Mouse (Mus musculus): Measurements from ENCODE around the gene Kazn.

DNA sequence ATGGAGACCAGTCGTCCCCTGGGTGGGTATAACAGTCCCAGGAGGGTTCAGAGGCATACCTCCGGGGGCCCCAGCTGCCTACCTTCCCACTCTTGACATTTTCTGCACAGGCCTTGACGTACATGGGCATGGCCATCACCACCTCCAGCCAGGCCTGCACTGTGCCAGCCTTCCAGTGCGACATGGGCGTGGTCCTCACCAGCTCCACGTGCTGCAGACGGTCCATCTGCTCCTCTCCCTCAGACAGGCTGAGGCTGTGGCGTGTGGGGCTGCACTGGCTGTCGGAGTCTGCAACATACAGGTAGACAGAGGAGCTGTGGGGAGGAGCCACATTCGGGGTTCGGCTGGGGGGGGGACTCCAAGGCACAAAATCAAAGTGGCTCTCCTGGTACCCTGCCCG lies 121.2 kb downstream of the Kazn start:
- TF ChIP-seq GATA1 (IDR thresholded peaks at IDR 0.05; ENCODE audit: borderline replicate concordance, low read length), result no peak
- no peak for TF ChIP-seq CTCF (IDR thresholded peaks at IDR 0.05; ENCODE audit: low read depth, low read length)
- no peak for TF ChIP-seq TAL1 (conservative IDR thresholded peaks at IDR 0.05; ENCODE audit: low read depth, low read length)
- no peak for TF ChIP-seq GATA2 (IDR thresholded peaks at IDR 0.05; ENCODE audit: borderline replicate concordance, low read depth, low read length)

Data from G1E (cell line).